Mouse (Mus musculus): ENCODE results near the gene Pcgf6. TPM values are rescaled to one million over a fixed set of nuclear protein-coding genes. Genes with fewer than 3 reads are reported as not detected.
"Not testable (repeated sequence)": the region's sequence is repeated elsewhere in the genome, so short reads cannot be mapped to it uniquely, and the experiment has no call there.

Gene Pcgf6
- polyA plus RNA-seq, 1 experiment from 2014 or later = 11.0 TPM

GRCm38 (mm10) chr19:46992329-46992728 is 58.4 kb downstream of the Pcgf6 start:
- 69% methylated on average over 4 of the region's 4 CpGs for WGBS
- not testable (repeated sequence) for ATAC-seq (ENCODE audit: insufficient number of reproducible peaks, insufficient read depth, low FRiP score, low read depth); H3K4me1 ChIP-seq (ENCODE audit: control insufficient read depth in 2 of 2, insufficient read depth in 2 of 2, low read length in 2 of 2)

GRCm38 (mm10) chr19:46991145-46991544 is 59.6 kb downstream of the Pcgf6 start:
- H3K27ac ChIP-seq (replicated peaks in 1 of 2; ENCODE audit: control insufficient read depth in 1 of 2, insufficient read depth in 1 of 2, low read depth in 2 of 2, low read length in 2 of 2) = no peak overlapping the region
- no peaks in the 10 kb centered on the region for H3K9me3 ChIP-seq (ENCODE audit: control insufficient read depth, low read length)
- H3K36me3 ChIP-seq (ENCODE audit: control insufficient read depth, insufficient read depth, low read length) = no peaks in the 10 kb centered on the region
- H3K9ac ChIP-seq (ENCODE audit: low read length) = no peak overlapping the region
- H3K4me2 ChIP-seq (ENCODE audit: low read length) = no peak overlapping the region
- no peak overlapping the region for H3K4me3 ChIP-seq (ENCODE audit: control insufficient read depth in 1 of 2, insufficient read depth in 1 of 2, low read depth in 1 of 2, low read length in 2 of 2)
- peaks cover 5% of the 10 kb centered on the region in 2 experiments; a peak in 3 of 4 replicates for H3K4me1 ChIP-seq (ENCODE audit: control insufficient read depth in 2 of 2, insufficient read depth in 2 of 2, low read length in 2 of 2)
- H3K27me3 ChIP-seq (ENCODE audit: control insufficient read depth, insufficient read depth, low read length) = no peaks in the 10 kb centered on the region
- 14% methylated on average over 5 of the region's 5 CpGs for WGBS
- ATAC-seq (ENCODE audit: insufficient number of reproducible peaks, insufficient read depth, low FRiP score, low read depth) = no peak

More at GRCm38 (mm10) chr19:46992329-46992728, 58.4 kb downstream of the Pcgf6 start:
- not testable (repeated sequence) for H3K4me2 ChIP-seq (ENCODE audit: low read length); H3K9ac ChIP-seq (ENCODE audit: low read length); H3K9me3 ChIP-seq (ENCODE audit: control insufficient read depth, low read length); H3K4me3 ChIP-seq (ENCODE audit: control insufficient read depth in 1 of 2, insufficient read depth in 1 of 2, low read depth in 1 of 2, low read length in 2 of 2); H3K27ac ChIP-seq (replicated peaks in 1 of 2; ENCODE audit: control insufficient read depth in 1 of 2, insufficient read depth in 1 of 2, low read depth in 2 of 2, low read length in 2 of 2); H3K36me3 ChIP-seq (ENCODE audit: control insufficient read depth, insufficient read depth, low read length); H3K27me3 ChIP-seq (ENCODE audit: control insufficient read depth, insufficient read depth, low read length)

- not testable (repeated sequence) for H3K9me3 ChIP-seq (ENCODE audit: control insufficient read depth, low read length); H3K4me1 ChIP-seq (ENCODE audit: control insufficient read depth in 2 of 2, insufficient read depth in 2 of 2, low read length in 2 of 2); H3K36me3 ChIP-seq (ENCODE audit: control insufficient read depth, insufficient read depth, low read length); H3K4me2 ChIP-seq (ENCODE audit: low read length); ATAC-seq (ENCODE audit: insufficient number of reproducible peaks, insufficient read depth, low FRiP score, low read depth); H3K9ac ChIP-seq (ENCODE audit: low read length); H3K27me3 ChIP-seq (ENCODE audit: control insufficient read depth, insufficient read depth, low read length); H3K27ac ChIP-seq (replicated peaks in 1 of 2; ENCODE audit: control insufficient read depth in 1 of 2, insufficient read depth in 1 of 2, low read depth in 2 of 2, low read length in 2 of 2); H3K4me3 ChIP-seq (ENCODE audit: control insufficient read depth in 1 of 2, insufficient read depth in 1 of 2, low read depth in 1 of 2, low read length in 2 of 2)
- WGBS = 81% methylated on average over 8 of the region's 8 CpGs
Measured at GRCm38 (mm10) chr19:46990625-46991024, 60.1 kb downstream of the Pcgf6 start.

- 75% methylated on average over 3 of the region's 3 CpGs for WGBS
- Histone ChIP-seq H3K4me2 (ENCODE audit: low read length) (no peak overlapping the region), H3K36me3 (ENCODE audit: control insufficient read depth, insufficient read depth, low read length) (no peaks in the 10 kb centered on the region), H3K4me1 (ENCODE audit: control insufficient read depth in 2 of 2, insufficient read depth in 2 of 2, low read length in 2 of 2) (peaks cover 5% of the 10 kb centered on the region in 2 experiments; a peak in 3 of 4 replicates), H3K4me3 (ENCODE audit: control insufficient read depth in 1 of 2, insufficient read depth in 1 of 2, low read depth in 1 of 2, low read length in 2 of 2) (no peak overlapping the region), H3K27ac (replicated peaks in 1 of 2; ENCODE audit: control insufficient read depth in 1 of 2, insufficient read depth in 1 of 2, low read depth in 2 of 2, low read length in 2 of 2) (no peak overlapping the region), H3K9ac (ENCODE audit: low read length) (no peak overlapping the region), H3K27me3 (ENCODE audit: control insufficient read depth, insufficient read depth, low read length) (no peaks in the 10 kb centered on the region), H3K9me3 (ENCODE audit: control insufficient read depth, low read length) (no peaks in the 10 kb centered on the region)
- no peak for ATAC-seq (ENCODE audit: insufficient number of reproducible peaks, insufficient read depth, low FRiP score, low read depth)
Measured at GRCm38 (mm10) chr19:46990153-46990518, 60.6 kb downstream of the Pcgf6 start.

GRCm38 (mm10) chr19:46989479-46990152 is 61.1 kb downstream of the Pcgf6 start:
- H3K36me3 ChIP-seq (ENCODE audit: control insufficient read depth, insufficient read depth, low read length) = no peaks in the 10 kb centered on the region
- H3K4me3 ChIP-seq (ENCODE audit: control insufficient read depth in 1 of 2, insufficient read depth in 1 of 2, low read depth in 1 of 2, low read length in 2 of 2) = no peak overlapping the region
- H3K4me1 ChIP-seq (ENCODE audit: control insufficient read depth in 2 of 2, insufficient read depth in 2 of 2, low read length in 2 of 2) = peaks cover 5% of the 10 kb centered on the region in 2 experiments; a peak in 3 of 4 replicates
- ATAC-seq (ENCODE audit: insufficient number of reproducible peaks, insufficient read depth, low FRiP score, low read depth) = peak; percentile 28; the same call in 1 of the 2 replicates
- no peak overlapping the region for H3K27ac ChIP-seq (replicated peaks in 1 of 2; ENCODE audit: control insufficient read depth in 1 of 2, insufficient read depth in 1 of 2, low read depth in 2 of 2, low read length in 2 of 2)
- H3K27me3 ChIP-seq (ENCODE audit: control insufficient read depth, insufficient read depth, low read length) = no peaks in the 10 kb centered on the region
- 72% methylated on average over 20 of the region's 20 CpGs for WGBS
- no peak overlapping the region for H3K9ac ChIP-seq (ENCODE audit: low read length)
- no peak overlapping the region for H3K4me2 ChIP-seq (ENCODE audit: low read length)
- H3K9me3 ChIP-seq (ENCODE audit: control insufficient read depth, low read length) = no peaks in the 10 kb centered on the region

GRCm38 (mm10) chr19:46988231-46989087 is 62.2 kb downstream of the Pcgf6 start:
- peaks cover 5 to 9% of the 10 kb centered on the region in 2 experiments; a peak in 3 of 4 replicates for H3K4me1 ChIP-seq (ENCODE audit: control insufficient read depth in 2 of 2, insufficient read depth in 2 of 2, low read length in 2 of 2)
- no peaks in the 10 kb centered on the region for H3K9me3 ChIP-seq (ENCODE audit: control insufficient read depth, low read length)
- no peak overlapping the region for H3K9ac ChIP-seq (ENCODE audit: low read length)
- no peaks in the 10 kb centered on the region for H3K27me3 ChIP-seq (ENCODE audit: control insufficient read depth, insufficient read depth, low read length)
- no peak for ATAC-seq (ENCODE audit: insufficient number of reproducible peaks, insufficient read depth, low FRiP score, low read depth)
- 0 out of 4 replicates have a peak overlapping the region, but pooled peaks of 1 of the 2 experiments have one; percentile 3 for H3K27ac ChIP-seq (replicated peaks in 1 of 2; ENCODE audit: control insufficient read depth in 1 of 2, insufficient read depth in 1 of 2, low read depth in 2 of 2, low read length in 2 of 2)
- WGBS = 70% methylated on average over 16 of the region's 16 CpGs
- no peak overlapping the region for H3K4me3 ChIP-seq (ENCODE audit: control insufficient read depth in 1 of 2, insufficient read depth in 1 of 2, low read depth in 1 of 2, low read length in 2 of 2)
- no peaks in the 10 kb centered on the region for H3K36me3 ChIP-seq (ENCODE audit: control insufficient read depth, insufficient read depth, low read length)
- H3K4me2 ChIP-seq (ENCODE audit: low read length) = no peak overlapping the region; the same call in 1 of the 2 replicates

- 53% methylated on average over 6 of the region's 6 CpGs for WGBS
- H3K4me1 ChIP-seq (ENCODE audit: control insufficient read depth in 2 of 2, insufficient read depth in 2 of 2, low read length in 2 of 2) = peaks cover 5 to 9% of the 10 kb centered on the region in 2 experiments; a peak in 3 of 4 replicates
- no peaks in the 10 kb centered on the region for H3K36me3 ChIP-seq (ENCODE audit: control insufficient read depth, insufficient read depth, low read length)
- H3K27me3 ChIP-seq (ENCODE audit: control insufficient read depth, insufficient read depth, low read length) = no peaks in the 10 kb centered on the region
- ATAC-seq (ENCODE audit: insufficient number of reproducible peaks, insufficient read depth, low FRiP score, low read depth) = no peak
- no peaks in the 10 kb centered on the region for H3K9me3 ChIP-seq (ENCODE audit: control insufficient read depth, low read length)
- no peak overlapping the region for H3K4me2 ChIP-seq (ENCODE audit: low read length)
- H3K4me3 ChIP-seq (ENCODE audit: control insufficient read depth in 1 of 2, insufficient read depth in 1 of 2, low read depth in 1 of 2, low read length in 2 of 2) = no peak overlapping the region
- no peak overlapping the region for H3K27ac ChIP-seq (replicated peaks in 1 of 2; ENCODE audit: control insufficient read depth in 1 of 2, insufficient read depth in 1 of 2, low read depth in 2 of 2, low read length in 2 of 2)
- no peak overlapping the region for H3K9ac ChIP-seq (ENCODE audit: low read length)
Measured at GRCm38 (mm10) chr19:46987646-46988045, 63.1 kb downstream of the Pcgf6 start.

All from heart, embryonic 14.5 days (tissue).